Mouse (Mus musculus): ENCODE data around the gene Glp1r. TPM values are rescaled to one million over a fixed set of nuclear protein-coding genes. Genes with fewer than 3 reads are reported as not detected.

Gene Glp1r
- total RNA-seq, 2 experiments from 2014 or later: 1.5 to 1.6 TPM

- DNase-seq (ENCODE audit: low spot score in 2 of 2): no peak
These were observed 10.9 kb downstream of the Glp1r start for GRCm38 (mm10) chr17:30912536-30912935.

- no peak for DNase-seq (ENCODE audit: low spot score in 2 of 2)
These were observed 12.6 kb downstream of the Glp1r start for GRCm38 (mm10) chr17:30914264-30914663.

DNA sequence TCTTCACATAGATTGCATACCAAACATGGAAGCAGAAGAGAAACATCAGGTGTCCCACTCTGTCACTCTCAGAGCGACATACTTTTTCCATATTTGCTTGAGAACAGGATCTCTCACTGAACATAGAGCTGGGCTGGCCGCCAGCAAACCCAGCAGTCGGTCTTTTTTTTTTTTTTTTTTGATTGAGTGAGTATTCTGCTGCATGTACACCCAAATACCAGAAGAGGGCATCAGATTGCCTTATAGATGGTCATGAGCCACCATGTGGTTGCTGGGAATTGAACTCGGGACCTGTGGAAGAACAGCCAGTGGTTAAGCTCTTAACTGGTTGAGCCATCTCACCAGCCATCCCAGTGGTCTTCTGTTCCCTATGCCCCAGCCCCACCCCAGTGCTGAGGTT is 21.9 kb downstream of the Glp1r start:
- DNase-seq (ENCODE audit: low spot score in 2 of 2): no peak

DNA sequence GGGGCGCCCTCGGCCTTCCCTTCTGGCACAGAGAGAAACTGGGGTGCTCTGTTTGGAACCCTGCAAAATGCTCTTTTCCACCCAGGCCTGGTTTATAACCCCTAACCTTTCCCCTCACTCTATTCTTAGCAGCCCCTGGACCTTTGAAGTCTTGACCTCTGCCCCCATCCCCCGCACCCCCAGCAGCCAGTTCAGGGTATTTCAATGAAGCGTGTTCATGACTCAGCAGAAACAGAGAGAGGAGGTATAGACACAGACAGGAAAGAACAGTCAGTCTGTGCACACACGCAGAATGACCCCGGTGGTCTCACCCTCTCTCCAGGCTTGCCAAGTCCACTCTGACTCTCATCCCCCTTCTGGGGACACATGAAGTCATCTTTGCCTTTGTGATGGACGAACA is 29.2 kb downstream of the Glp1r start:
- DNase-seq (ENCODE audit: low spot score in 2 of 2): no peak

DNA sequence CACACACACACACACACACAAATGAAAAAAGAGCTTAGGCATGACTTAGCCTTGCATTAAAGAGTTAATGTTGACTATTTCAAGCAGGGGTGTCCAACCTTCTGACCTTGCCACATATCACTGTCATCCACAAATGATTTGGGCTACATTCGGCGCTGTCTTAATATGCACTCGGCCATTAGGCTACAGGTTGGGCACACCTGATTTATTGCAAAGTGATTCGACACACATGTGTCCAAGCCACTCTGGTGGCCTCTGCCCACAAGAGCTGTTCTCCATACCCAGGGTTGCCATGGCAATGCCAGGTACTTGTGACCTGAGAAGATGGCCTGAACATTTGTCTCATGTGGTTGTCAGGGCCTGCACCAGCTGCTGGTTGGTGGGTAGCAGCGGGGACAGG is 31.2 kb downstream of the Glp1r start:
- no peak for DNase-seq (ENCODE audit: low spot score in 2 of 2)

- no peak for DNase-seq (ENCODE audit: low spot score in 2 of 2)
These were observed 33.7 kb downstream of the Glp1r start for GRCm38 (mm10) chr17:30935301-30935700.

GRCm38 (mm10) chr17:30938554-30938953 is 36.9 kb downstream of the Glp1r start:
- DNase-seq (ENCODE audit: low spot score in 2 of 2): no peak

GRCm38 (mm10) chr17:30948382-30948781 is 46.8 kb downstream of the Glp1r start:
- DNase-seq (ENCODE audit: low spot score in 2 of 2): no peak

- DNase-seq (ENCODE audit: low spot score in 2 of 2): peak; percentile 84 to 89
These were observed 49.2 kb downstream of the Glp1r start for GRCm38 (mm10) chr17:30950780-30951179.

- DNase-seq (ENCODE audit: low spot score in 2 of 2): no peak
These were observed 50.0 kb downstream of the Glp1r start for GRCm38 (mm10) chr17:30951600-30951999.

DNA sequence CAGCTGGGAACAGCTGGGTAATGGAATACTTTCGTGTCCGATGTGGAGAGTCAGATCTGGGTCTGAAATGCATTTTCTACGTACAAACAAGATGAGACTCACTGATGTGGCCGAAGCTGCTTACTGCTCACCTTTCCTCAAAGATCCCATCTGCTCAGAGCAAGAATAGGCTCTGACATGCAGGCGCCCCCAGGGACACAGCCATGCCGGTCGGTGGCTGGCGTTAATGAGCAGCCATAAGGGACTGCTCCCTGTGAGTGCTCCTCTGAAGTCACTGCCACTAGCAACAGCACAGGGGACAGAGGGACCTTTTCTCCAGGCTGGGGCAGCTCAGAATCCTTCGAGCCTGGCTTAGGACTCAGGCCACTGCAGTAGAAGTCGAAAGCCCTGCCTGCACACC is 52.7 kb downstream of the Glp1r start, which contains the start of gene Umodl1:
TSS of gene Umodl1 (plus strand) at position 301 of the 400 bp plus-strand sequence.
- DNase-seq (ENCODE audit: low spot score in 2 of 2): no peak

GRCm38 (mm10) chr17:30961936-30962592 is 60.4 kb downstream of the Glp1r start:
- DNase-seq (ENCODE audit: low spot score in 2 of 2): no peak

DNA sequence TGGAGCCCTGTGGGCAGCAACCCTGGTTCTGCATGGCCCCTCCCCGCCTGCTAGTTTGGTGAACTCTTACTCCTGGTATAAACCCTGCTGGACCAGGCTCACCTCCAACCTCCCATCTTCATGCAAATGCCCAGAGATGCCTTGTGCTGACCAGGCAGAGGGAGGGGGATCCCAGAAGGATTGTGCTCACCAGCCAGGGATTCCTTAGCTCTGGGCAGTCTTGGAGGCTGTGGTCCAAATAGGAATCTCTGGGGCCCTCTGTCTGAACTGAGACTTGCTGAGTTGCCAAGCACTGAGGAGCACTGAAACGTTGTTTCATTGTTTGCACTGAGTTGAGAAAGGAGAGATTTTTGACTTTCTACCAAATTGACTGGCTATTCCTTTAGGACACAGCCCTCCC is 61.3 kb downstream of the Glp1r start:
- no peak for DNase-seq (ENCODE audit: low spot score in 2 of 2)

DNA sequence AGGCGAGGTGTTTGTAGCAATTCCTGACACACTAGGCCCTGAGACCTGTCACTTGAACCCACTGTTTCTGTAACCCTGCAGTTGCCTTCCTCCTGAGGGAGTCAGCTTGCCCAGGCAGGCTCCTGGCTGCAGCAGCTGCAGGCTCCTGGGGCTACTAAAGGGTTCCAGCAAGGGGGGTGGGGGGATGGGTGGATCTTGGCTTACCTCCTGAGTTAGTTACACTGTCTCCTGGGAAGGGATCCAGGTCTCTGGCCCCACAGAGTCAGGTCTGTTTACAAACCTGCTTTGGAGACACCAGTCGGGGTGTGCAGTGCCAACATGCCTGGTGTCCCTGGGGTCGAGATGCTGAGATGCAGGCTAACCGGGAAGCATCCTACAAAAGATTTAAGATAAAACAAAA is 68.4 kb downstream of the Glp1r start:
- DNase-seq (ENCODE audit: low spot score in 2 of 2): no peak

GRCm38 (mm10) chr17:30971877-30972276 is 70.3 kb downstream of the Glp1r start:
- peak in 1 of 2 experiments; percentile 18 for DNase-seq (ENCODE audit: low spot score in 2 of 2)

DNA sequence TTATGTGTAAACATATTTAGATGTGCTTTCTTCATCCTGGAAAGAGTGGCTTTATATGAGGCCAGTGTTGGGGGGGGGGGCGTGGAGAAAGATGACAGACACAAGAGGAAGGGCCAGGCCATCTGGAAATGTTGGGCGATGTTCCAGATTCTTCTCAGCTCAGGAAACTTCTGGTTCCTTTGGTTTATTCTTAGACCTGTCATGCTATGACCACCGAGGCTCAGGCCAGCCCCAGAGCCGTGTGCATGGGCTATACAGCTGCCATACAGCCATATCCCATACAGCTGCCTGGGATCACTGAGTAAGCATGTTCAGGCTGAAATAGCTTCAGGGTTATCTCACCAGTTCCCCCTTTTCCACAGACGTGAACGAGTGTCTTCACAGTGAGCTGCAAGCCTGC is 71.7 kb downstream of the Glp1r start:
- no peak for DNase-seq (ENCODE audit: low spot score in 2 of 2)

DNA sequence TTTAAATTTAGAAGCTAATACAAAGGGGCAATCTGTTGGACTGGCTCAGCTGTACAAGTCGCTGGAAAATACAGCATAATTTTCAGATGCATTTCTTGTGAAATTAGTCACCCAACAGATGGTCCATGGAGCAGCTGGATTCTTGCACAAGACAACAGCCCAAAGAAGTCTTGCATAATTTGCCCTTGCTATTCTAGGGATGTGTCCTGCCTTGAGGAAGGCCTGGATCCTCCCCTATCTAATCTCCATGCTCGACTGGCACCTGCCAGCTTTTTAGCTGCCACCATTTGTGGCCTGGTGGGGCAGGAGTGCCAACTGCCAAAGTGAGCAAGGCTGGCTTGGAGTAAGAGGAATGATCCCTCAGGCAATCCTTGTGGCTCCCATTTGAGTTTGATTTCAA is 75.7 kb downstream of the Glp1r start:
- peak in 1 of 2 experiments; percentile 14 for DNase-seq (ENCODE audit: low spot score in 2 of 2)

GRCm38 (mm10) chr17:30978556-30978955 is 76.9 kb downstream of the Glp1r start:
- no peak for DNase-seq (ENCODE audit: low spot score in 2 of 2)

GRCm38 (mm10) chr17:30983521-30983920 is 81.9 kb downstream of the Glp1r start:
- no peak for DNase-seq (ENCODE audit: low spot score in 2 of 2)

DNA sequence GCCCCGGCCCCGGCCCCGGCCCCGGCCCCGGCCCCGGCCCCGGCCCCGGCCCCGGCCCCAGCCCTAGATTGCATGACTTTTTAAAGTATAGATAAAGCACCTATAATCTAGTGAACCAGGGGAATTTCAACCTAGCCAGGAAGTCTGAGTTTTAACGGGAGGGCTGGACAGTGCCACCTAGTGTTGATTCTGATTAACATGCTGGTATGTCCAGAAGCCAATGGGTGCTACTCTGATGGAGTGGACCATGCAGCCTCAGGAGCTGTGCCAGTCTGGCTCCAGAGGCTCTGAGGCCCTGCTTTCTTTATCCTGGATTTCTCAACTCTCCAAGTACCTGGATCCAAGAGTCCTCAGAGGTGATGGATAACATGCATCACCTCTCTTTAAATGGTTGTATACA is 88.6 kb downstream of the Glp1r start:
- peak; percentile 37 to 38 for DNase-seq (ENCODE audit: low spot score in 2 of 2)

Data from layer of hippocampus, postnatal 10 days (tissue).